Mouse (Mus musculus): ENCODE results near the gene Serpina3i. TPM values are rescaled to one million over a fixed set of nuclear protein-coding genes. Genes with fewer than 3 reads are reported as not detected.

Gene Serpina3i
- polyA plus RNA-seq, 1 experiment from 2014 or later, result not detected

DNA sequence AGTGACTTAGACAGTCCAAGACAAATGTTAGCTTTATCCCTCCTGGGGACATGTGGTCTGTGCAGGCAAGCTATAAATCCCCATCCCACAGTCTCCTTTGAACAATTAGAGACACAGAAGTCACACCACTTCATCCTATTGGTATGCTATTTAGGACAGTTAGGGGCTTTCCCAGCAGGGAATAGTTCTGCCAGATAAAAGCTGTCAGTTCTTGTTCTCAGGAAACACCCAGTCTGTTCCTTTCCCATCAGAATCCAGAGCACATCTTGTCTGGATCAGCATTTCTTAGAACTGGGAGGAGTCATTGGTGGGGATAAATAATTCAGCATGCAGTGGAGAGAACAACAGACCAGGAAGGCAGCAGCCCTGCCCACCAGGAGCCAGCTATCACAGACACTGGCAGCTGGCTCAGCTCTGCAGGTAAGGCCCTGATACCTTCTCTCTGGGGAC is 15.3 kb upstream of the Serpina3i start:
- Histone ChIP-seq H3K36me3 (replicated peaks) (no peaks in the 10 kb centered on the region), H3K4me1 (peaks cover 8% of the 10 kb centered on the region; the same call in 1 of the 2 replicates), H3K27me3 (ENCODE audit: poor library complexity, severe bottlenecking) (no peaks in the 10 kb centered on the region), H3K9me3 (no peaks in the 10 kb centered on the region), H3K4me3 (no peak overlapping the region), H3K27ac (no peak overlapping the region)
- DNase-seq (ENCODE audit: extremely low spot score, low spot score), result no peak

GRCm38 (mm10) chr12:104248231-104248630 is 14.7 kb upstream of the Serpina3i start:
- no peaks in the 10 kb centered on the region for H3K9me3 ChIP-seq
- H3K27ac ChIP-seq, result no peak overlapping the region
- no peaks in the 10 kb centered on the region for H3K27me3 ChIP-seq (ENCODE audit: poor library complexity, severe bottlenecking)
- peaks cover 8% of the 10 kb centered on the region; the same call in 1 of the 2 replicates for H3K4me1 ChIP-seq
- no peak for DNase-seq (ENCODE audit: extremely low spot score, low spot score)
- 82% methylated on average over 3 of the region's 3 CpGs for WGBS
- H3K4me3 ChIP-seq, result no peak overlapping the region
- no peaks in the 10 kb centered on the region for H3K36me3 ChIP-seq (replicated peaks)

DNA sequence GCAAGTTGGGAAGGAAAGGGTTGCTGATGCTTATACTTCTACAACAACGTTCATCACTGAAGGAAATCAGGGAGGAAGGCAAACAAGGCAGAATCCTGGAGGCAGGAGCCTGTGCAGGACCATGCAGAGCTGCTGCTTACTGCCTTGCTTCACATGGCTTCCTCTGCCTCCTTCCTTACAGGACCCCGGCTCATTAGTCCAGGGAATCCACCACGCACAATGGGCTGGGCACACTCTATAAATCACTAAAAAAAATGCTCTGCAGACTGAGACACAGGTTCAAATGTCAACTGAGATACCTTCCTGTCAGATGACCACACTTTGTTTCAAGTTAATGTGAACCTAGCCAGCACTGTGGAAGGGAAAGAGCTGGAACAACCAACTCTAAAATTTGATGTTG is 1.9 kb upstream of the Serpina3i start:
- Histone ChIP-seq H3K27me3 (ENCODE audit: poor library complexity, severe bottlenecking) (no peaks in the 10 kb centered on the region), H3K4me3 (no peak overlapping the region), H3K4me1 (peaks cover 10% of the 10 kb centered on the region), H3K27ac (no peak overlapping the region), H3K9me3 (no peaks in the 10 kb centered on the region), H3K36me3 (replicated peaks) (no peaks in the 10 kb centered on the region)
- 72% methylated on average over 3 of the region's 3 CpGs for WGBS
- no peak for DNase-seq (ENCODE audit: extremely low spot score, low spot score)

DNA sequence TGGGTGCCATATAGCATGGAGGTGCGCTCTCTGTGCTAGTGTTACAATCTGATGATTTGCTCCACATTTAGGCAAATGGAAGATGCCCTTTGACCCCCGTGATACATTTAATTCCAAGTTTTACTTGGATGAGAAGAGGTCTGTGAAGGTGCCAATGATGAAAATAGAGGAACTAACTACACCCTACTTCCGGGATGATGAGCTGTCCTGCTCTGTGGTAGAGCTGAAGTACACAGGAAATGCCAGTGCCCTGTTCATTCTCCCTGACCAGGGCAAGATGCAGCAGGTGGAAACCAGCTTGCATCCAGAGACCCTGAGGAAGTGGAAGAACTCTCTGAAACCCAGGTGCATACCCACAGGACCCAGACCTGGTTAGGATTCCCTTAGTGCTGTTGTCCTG is 3.5 kb downstream of the Serpina3i start:
- WGBS, result 91% methylated on average over 3 of the region's 3 CpGs
- no peaks in the 10 kb centered on the region for H3K36me3 ChIP-seq (replicated peaks)
- no peaks in the 10 kb centered on the region for H3K27me3 ChIP-seq (ENCODE audit: poor library complexity, severe bottlenecking)
- no peak overlapping the region for H3K4me3 ChIP-seq
- no peak overlapping the region for H3K27ac ChIP-seq
- no peaks in the 10 kb centered on the region for H3K9me3 ChIP-seq
- peaks cover 10% of the 10 kb centered on the region for H3K4me1 ChIP-seq
- DNase-seq (ENCODE audit: extremely low spot score, low spot score), result no peak

DNA sequence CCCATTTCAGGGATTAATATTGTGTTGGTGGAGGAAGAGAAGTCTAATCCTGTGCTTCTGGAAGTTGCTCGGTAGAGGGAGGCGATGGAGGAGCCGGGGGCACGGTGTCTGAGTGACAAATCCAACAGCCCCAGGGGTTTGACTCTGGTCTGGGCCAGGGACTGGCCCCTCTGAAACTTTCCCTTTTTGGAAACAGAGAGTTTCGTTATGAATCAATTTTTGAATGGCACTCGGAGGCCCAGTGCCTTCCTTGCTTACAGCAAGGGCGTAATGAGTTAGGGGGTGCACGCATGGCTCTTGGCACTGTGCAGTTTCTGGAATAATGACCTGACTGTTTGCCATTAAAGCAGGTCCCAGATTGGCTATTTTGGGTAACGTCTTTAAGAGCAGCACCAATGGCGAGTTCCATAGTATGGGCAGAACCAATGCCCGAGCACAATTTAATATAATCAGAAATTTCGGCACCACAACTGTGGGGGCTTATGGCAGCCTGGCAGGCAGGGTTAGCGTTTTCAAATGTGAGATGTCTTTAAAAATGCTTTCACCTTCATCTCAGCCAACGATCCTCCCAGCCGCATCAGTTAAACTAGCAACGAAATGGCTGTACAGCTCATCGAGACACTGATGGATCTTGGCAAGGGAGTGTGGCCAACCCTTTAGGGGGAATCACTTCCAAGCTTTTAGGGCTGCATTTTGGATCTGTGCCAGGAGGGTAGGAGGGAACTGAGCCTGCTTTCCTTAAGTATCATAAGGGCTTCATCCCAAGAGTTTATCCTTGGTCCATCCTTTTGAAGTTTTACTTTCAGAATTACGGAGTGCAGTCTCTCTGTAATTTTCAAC is 15.5 kb downstream of the Serpina3i start:
- H3K27ac ChIP-seq, result peak overlapping the region; percentile 60
- H3K27me3 ChIP-seq (ENCODE audit: poor library complexity, severe bottlenecking), result no peaks in the 10 kb centered on the region
- no peak for DNase-seq (ENCODE audit: extremely low spot score, low spot score)

DNA sequence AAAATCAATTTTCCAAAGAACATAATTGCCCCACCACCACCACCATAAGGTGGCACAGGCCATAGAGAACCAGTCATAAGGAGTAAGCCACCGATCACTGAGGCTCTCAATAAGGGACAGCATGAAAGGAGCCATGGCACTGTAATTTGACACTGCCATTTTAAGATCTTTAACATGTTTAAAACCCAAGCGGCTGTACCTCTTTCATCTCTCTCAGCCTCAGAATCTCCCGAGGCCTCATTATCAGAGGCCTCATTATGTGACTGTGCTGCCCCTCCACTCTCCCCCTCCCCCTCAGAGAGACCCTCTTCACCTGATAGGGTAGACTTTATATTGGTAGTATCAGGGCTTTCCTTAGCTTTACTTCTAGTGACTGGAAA is 16.1 kb downstream of the Serpina3i start:
- H3K27me3 ChIP-seq (ENCODE audit: poor library complexity, severe bottlenecking), result no peaks in the 10 kb centered on the region
- no peak for DNase-seq (ENCODE audit: extremely low spot score, low spot score)
- H3K36me3 ChIP-seq (replicated peaks), result no peaks in the 10 kb centered on the region
- H3K27ac ChIP-seq, result peak overlapping the region; percentile 60; the same call in 1 of the 2 replicates
- WGBS, result 16% methylated on average over 3 of the region's 3 CpGs
- peaks cover 20% of the 10 kb centered on the region for H3K4me1 ChIP-seq
- H3K9me3 ChIP-seq, result peaks cover 7% of the 10 kb centered on the region
- no peak overlapping the region for H3K4me3 ChIP-seq

More for the DNA sequence above, 15.5 kb downstream of the Serpina3i start:
- 88% methylated on average over 18 of the region's 18 CpGs for WGBS
- Histone ChIP-seq H3K36me3 (replicated peaks) (no peaks in the 10 kb centered on the region), H3K4me3 (no peak overlapping the region), H3K9me3 (peaks cover 7% of the 10 kb centered on the region), H3K4me1 (peaks cover 26% of the 10 kb centered on the region)

- peaks cover 15% of the 10 kb centered on the region for H3K4me1 ChIP-seq
- DNase-seq (ENCODE audit: extremely low spot score, low spot score), result peak; percentile 7
- 94% methylated on average over 11 of the region's 11 CpGs for WGBS
- H3K27ac ChIP-seq, result no peak overlapping the region
- no peaks in the 10 kb centered on the region for H3K36me3 ChIP-seq (replicated peaks)
- H3K4me3 ChIP-seq, result no peak overlapping the region
- H3K9me3 ChIP-seq, result peaks cover 12% of the 10 kb centered on the region
- H3K27me3 ChIP-seq (ENCODE audit: poor library complexity, severe bottlenecking), result no peaks in the 10 kb centered on the region
These were observed 20.5 kb downstream of the Serpina3i start for GRCm38 (mm10) chr12:104283380-104283779.

GRCm38 (mm10) chr12:104288336-104288735 is 25.4 kb downstream of the Serpina3i start:
- no peak overlapping the region for H3K27ac ChIP-seq
- H3K4me1 ChIP-seq, result no peaks in the 10 kb centered on the region
- no peak for DNase-seq (ENCODE audit: extremely low spot score, low spot score)
- no peak overlapping the region for H3K4me3 ChIP-seq
- H3K9me3 ChIP-seq, result peaks cover 5% of the 10 kb centered on the region; the same call in 1 of the 2 replicates
- H3K27me3 ChIP-seq (ENCODE audit: poor library complexity, severe bottlenecking), result no peaks in the 10 kb centered on the region
- H3K36me3 ChIP-seq (replicated peaks), result no peaks in the 10 kb centered on the region

DNA sequence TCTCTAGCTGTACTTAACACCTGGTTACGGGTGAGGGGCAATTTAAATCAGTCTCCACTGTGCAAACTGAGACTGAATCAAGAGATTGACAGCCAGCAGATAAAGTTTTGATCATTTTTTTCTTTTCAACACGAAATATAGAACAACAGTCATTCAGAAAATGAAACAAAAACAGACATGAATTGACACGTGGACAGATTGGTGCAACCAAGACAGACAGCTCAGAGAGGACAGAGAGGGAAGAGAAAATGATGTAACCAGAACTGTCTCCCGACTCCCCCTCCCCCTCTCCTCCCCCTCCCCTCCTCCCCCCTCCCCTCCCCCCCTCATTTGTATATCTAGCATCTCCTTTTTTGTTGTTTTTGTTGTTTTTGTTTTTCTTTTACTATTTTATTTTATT is 26.9 kb downstream of the Serpina3i start:
- H3K36me3 ChIP-seq (replicated peaks), result no peaks in the 10 kb centered on the region
- 57% methylated on average over 4 of the region's 4 CpGs for WGBS
- no peak overlapping the region for H3K4me3 ChIP-seq
- no peaks in the 10 kb centered on the region for H3K27me3 ChIP-seq (ENCODE audit: poor library complexity, severe bottlenecking)
- peaks cover 5% of the 10 kb centered on the region; the same call in 1 of the 2 replicates for H3K9me3 ChIP-seq
- H3K27ac ChIP-seq, result no peak overlapping the region
- no peaks in the 10 kb centered on the region for H3K4me1 ChIP-seq
- DNase-seq (ENCODE audit: extremely low spot score, low spot score), result no peak

DNA sequence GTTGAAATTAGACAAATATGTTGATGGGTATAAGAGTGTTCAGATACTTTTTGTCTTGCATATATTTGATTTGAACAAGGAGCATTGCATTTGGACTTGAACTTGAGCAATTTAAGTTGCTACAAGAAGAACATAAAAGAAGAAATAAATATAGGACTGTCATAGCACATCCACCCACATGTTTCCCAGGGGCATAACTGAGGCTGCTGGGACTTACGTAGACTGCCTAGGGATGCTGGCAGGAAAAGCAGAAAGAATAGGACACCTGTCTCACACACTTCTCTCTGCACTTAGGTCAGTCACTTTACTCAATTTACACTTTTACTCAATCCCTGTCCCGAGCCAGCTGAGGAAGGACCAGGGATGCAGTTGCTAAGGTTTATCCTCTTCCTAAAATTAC is 31.0 kb downstream of the Serpina3i start:
- no peak for DNase-seq (ENCODE audit: extremely low spot score, low spot score)
- Histone ChIP-seq H3K9me3 (no peaks in the 10 kb centered on the region), H3K27me3 (ENCODE audit: poor library complexity, severe bottlenecking) (no peaks in the 10 kb centered on the region), H3K4me3 (no peak overlapping the region), H3K36me3 (replicated peaks) (no peaks in the 10 kb centered on the region), H3K4me1 (no peaks in the 10 kb centered on the region), H3K27ac (no peak overlapping the region)
- WGBS, result 94% methylated on average over 2 of the region's 2 CpGs

GRCm38 (mm10) chr12:104298049-104298448 is 35.1 kb downstream of the Serpina3i start:
- Histone ChIP-seq H3K27me3 (ENCODE audit: poor library complexity, severe bottlenecking) (no peaks in the 10 kb centered on the region), H3K4me1 (no peaks in the 10 kb centered on the region), H3K36me3 (replicated peaks) (no peaks in the 10 kb centered on the region), H3K4me3 (no peak overlapping the region), H3K27ac (no peak overlapping the region), H3K9me3 (no peaks in the 10 kb centered on the region)
- DNase-seq (ENCODE audit: extremely low spot score, low spot score), result no peak
- 96% methylated on average over 2 of the region's 2 CpGs for WGBS

DNA sequence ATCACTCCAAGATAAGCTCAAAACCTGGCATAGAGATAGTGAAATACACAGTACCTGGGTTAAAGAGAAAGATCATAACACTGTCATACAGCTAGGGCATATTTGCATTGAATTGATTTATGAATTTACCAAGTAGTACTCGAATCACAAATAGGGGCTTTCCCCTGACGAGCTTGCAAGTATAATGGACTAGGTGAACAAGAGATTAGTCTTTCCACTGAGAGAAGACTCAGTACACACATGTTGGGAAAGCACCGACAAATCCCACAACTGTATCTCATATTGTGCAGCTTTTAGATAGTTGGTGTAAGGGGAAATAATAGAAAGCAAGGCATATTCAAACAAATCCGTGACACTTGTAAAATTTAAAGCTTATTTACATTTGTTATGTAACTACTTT is 43.1 kb downstream of the Serpina3i start:
- no peaks in the 10 kb centered on the region for H3K36me3 ChIP-seq (replicated peaks)
- no peak overlapping the region for H3K27ac ChIP-seq
- no peak overlapping the region for H3K4me3 ChIP-seq
- DNase-seq (ENCODE audit: extremely low spot score, low spot score), result no peak
- H3K9me3 ChIP-seq, result peaks cover 8% of the 10 kb centered on the region
- WGBS, result 86% methylated on average over 4 of the region's 4 CpGs
- no peaks in the 10 kb centered on the region for H3K4me1 ChIP-seq
- no peaks in the 10 kb centered on the region for H3K27me3 ChIP-seq (ENCODE audit: poor library complexity, severe bottlenecking)

GRCm38 (mm10) chr12:104314253-104314652 is 51.3 kb downstream of the Serpina3i start, which contains the start of gene Serpina3j:
Serpina3j (plus strand) TSS chr12:104314553.
- Histone ChIP-seq H3K4me1 (no peaks in the 10 kb centered on the region), H3K27ac (no peak within 1 kb of the TSS), H3K36me3 (replicated peaks) (no peaks in the 10 kb centered on the region), H3K9me3 (peaks cover 15% of the 10 kb centered on the region), H3K27me3 (ENCODE audit: poor library complexity, severe bottlenecking) (no peaks in the 10 kb centered on the region), H3K4me3 (no peak within 1 kb of the TSS)
- DNase-seq (ENCODE audit: extremely low spot score, low spot score), result no peak
- WGBS, result 83% methylated on average over 1 of the region's 1 CpGs
